Mouse (Mus musculus): ENCODE data around the gene Slf1.

- TF ChIP-seq CTCF (IDR thresholded peaks at IDR 0.05; ENCODE audit: control insufficient read depth, insufficient read depth, insufficient read length) = no peak
- TF ChIP-seq MAX (IDR thresholded peaks at IDR 0.05) = no peak
- TF ChIP-seq CEBPB (IDR thresholded peaks at IDR 0.05; ENCODE audit: low read depth) = no peak
Measured at GRCm38 (mm10) chr13:77047179-77047931, 87.9 kb downstream of the Slf1 start.
